Mouse (Mus musculus): ENCODE results near the gene Klk14. TPM values are rescaled to one million over a fixed set of nuclear protein-coding genes. Genes with fewer than 3 reads are reported as not detected.
A peak's percentile ranks its signal among the peaks of the same experiment; 100 is the strongest.

The Klk14 gene
- total and polyA plus RNA-seq, 2 experiments from 2014 or later, result not detected

- ATAC-seq, result no peak
- no peak overlapping the region for H3K27ac ChIP-seq
- no peaks in the 10 kb centered on the region for H3K4me1 ChIP-seq (ENCODE audit: insufficient read depth, low read length)
- 8% methylated on average over 9 of the region's 9 CpGs for WGBS
- no peaks in the 10 kb centered on the region for H3K9me3 ChIP-seq (ENCODE audit: low read length)
- no peak for TF ChIP-seq CTCF (IDR thresholded peaks at IDR 0.05; ENCODE audit: low read depth)
- no peak overlapping the region for H3K4me3 ChIP-seq (ENCODE audit: low read length)
- H3K36me3 ChIP-seq (ENCODE audit: insufficient read depth, low read length), result no peaks in the 10 kb centered on the region
- DNase-seq (ENCODE audit: low spot score), result no peak
- H3K27me3 ChIP-seq (ENCODE audit: insufficient read depth, low read length), result no peaks in the 10 kb centered on the region
- no peak overlapping the region for H3K4me2 ChIP-seq (ENCODE audit: low read depth, low read length)
- H3K9ac ChIP-seq (replicated peaks; ENCODE audit: low read length), result no peak overlapping the region
These were observed 22.7 kb downstream of the Klk14 start for GRCm38 (mm10) chr7:43712917-43713316.

GRCm38 (mm10) chr7:43713741-43714351 lies 23.6 kb downstream of the Klk14 start:
- no peak overlapping the region for H3K27ac ChIP-seq
- ATAC-seq, result peak; percentile 18; the same call in 1 of the 2 replicates
- H3K4me2 ChIP-seq (ENCODE audit: low read depth, low read length), result peak overlapping the region; percentile 19; the same call in 1 of the 2 replicates
- H3K4me3 ChIP-seq (ENCODE audit: low read length), result no peak overlapping the region
- no peaks in the 10 kb centered on the region for H3K9me3 ChIP-seq (ENCODE audit: low read length)
- TF ChIP-seq CTCF (IDR thresholded peaks at IDR 0.05; ENCODE audit: low read depth), result no peak
- H3K4me1 ChIP-seq (ENCODE audit: insufficient read depth, low read length), result no peaks in the 10 kb centered on the region
- H3K36me3 ChIP-seq (ENCODE audit: insufficient read depth, low read length), result no peaks in the 10 kb centered on the region
- no peak for DNase-seq (ENCODE audit: low spot score)
- WGBS, result 5% methylated on average over 19 of the region's 19 CpGs
- H3K27me3 ChIP-seq (ENCODE audit: insufficient read depth, low read length), result no peaks in the 10 kb centered on the region
- H3K9ac ChIP-seq (replicated peaks; ENCODE audit: low read length), result no peak overlapping the region

Other genes with a start within 250 kb of the Klk14 start
- not detected in 2 replicates for gene Cldnd2, start 249.6 kb upstream of the Klk14 start, total RNA-seq (2014; rRNA removed)
- not detected in 2 replicates for gene Cldnd2, start 249.6 kb upstream of the Klk14 start, polyA plus RNA-seq (2015; fragmentation: Nextera tagmentation; extraction: Ambion mirVana)
- gene Etfb, start 246.3 kb upstream of the Klk14 start, total RNA-seq (2014; rRNA removed), result 42.1 and 42.9 TPM in 2 replicates
- 148 and 149 TPM in 2 replicates for gene Etfb, start 246.3 kb upstream of the Klk14 start, polyA plus RNA-seq (2015; fragmentation: Nextera tagmentation; extraction: Ambion mirVana)
- gene Gm45233, start 246.3 kb upstream of the Klk14 start, total RNA-seq (2014; rRNA removed), result 2.6 TPM in 1 of 2 replicates, not detected in the other
- gene Gm45233, start 246.3 kb upstream of the Klk14 start, polyA plus RNA-seq (2015; fragmentation: Nextera tagmentation; extraction: Ambion mirVana), result 0.43 and 0.83 TPM in 2 replicates
- gene Vsig10l, start 227.3 kb upstream of the Klk14 start, total RNA-seq (2014; rRNA removed), result 15.8 and 20.1 TPM in 2 replicates
- gene Vsig10l, start 227.3 kb upstream of the Klk14 start, polyA plus RNA-seq (2015; fragmentation: Nextera tagmentation; extraction: Ambion mirVana), result 23.1 and 25.8 TPM in 2 replicates
- gene Iglon5, start 200.3 kb upstream of the Klk14 start, total RNA-seq (2014; rRNA removed), result 64.7 and 69.9 TPM in 2 replicates
- gene Iglon5, start 200.3 kb upstream of the Klk14 start, polyA plus RNA-seq (2015; fragmentation: Nextera tagmentation; extraction: Ambion mirVana), result 8.0 and 8.6 TPM in 2 replicates
- gene 4931406B18Rik, start 184.5 kb upstream of the Klk14 start, total RNA-seq (2014; rRNA removed), result 0.05 TPM in 1 of 2 replicates, not detected in the other
- gene 4931406B18Rik, start 184.5 kb upstream of the Klk14 start, polyA plus RNA-seq (2015; fragmentation: Nextera tagmentation; extraction: Ambion mirVana), result not detected in 2 replicates
- 1.4 and 2.0 TPM in 2 replicates for gene Cd33, start 146.0 kb upstream of the Klk14 start, total RNA-seq (2014; rRNA removed)
- 1.8 and 2.0 TPM in 2 replicates for gene Cd33, start 146.0 kb upstream of the Klk14 start, polyA plus RNA-seq (2015; fragmentation: Nextera tagmentation; extraction: Ambion mirVana)
- gene Zfp658, start 128.2 kb upstream of the Klk14 start, total RNA-seq (2014; rRNA removed), result 8.0 and 8.3 TPM in 2 replicates
- 2.5 and 3.3 TPM in 2 replicates for gene Zfp658, start 128.2 kb upstream of the Klk14 start, polyA plus RNA-seq (2015; fragmentation: Nextera tagmentation; extraction: Ambion mirVana)
- gene Zfp719, start 110.8 kb upstream of the Klk14 start, total RNA-seq (2014; rRNA removed), result 10.8 and 11.6 TPM in 2 replicates
- 4.7 and 5.3 TPM in 2 replicates for gene Zfp719, start 110.8 kb upstream of the Klk14 start, polyA plus RNA-seq (2015; fragmentation: Nextera tagmentation; extraction: Ambion mirVana)
- gene Zfp819, start 83.2 kb upstream of the Klk14 start, total RNA-seq (2014; rRNA removed), result 1.0 TPM in 1 of 2 replicates, not detected in the other
- gene Zfp819, start 83.2 kb upstream of the Klk14 start, polyA plus RNA-seq (2015; fragmentation: Nextera tagmentation; extraction: Ambion mirVana), result 0.40 and 0.62 TPM in 2 replicates
- not detected in 2 replicates for gene Ceacam18, start 55.7 kb upstream of the Klk14 start, total RNA-seq (2014; rRNA removed)
- gene Ceacam18, start 55.7 kb upstream of the Klk14 start, polyA plus RNA-seq (2015; fragmentation: Nextera tagmentation; extraction: Ambion mirVana), result 0.08 TPM in 1 of 2 replicates, not detected in the other
- not detected in 2 replicates for gene Siglece, start 30.3 kb upstream of the Klk14 start, total RNA-seq (2014; rRNA removed)
- gene Siglece, start 30.3 kb upstream of the Klk14 start, polyA plus RNA-seq (2015; fragmentation: Nextera tagmentation; extraction: Ambion mirVana), result 0.40 and 0.48 TPM in 2 replicates
- 32.4 and 36.4 TPM in 2 replicates for gene Ctu1, start 18.4 kb upstream of the Klk14 start, total RNA-seq (2014; rRNA removed)
- gene Ctu1, start 18.4 kb upstream of the Klk14 start, polyA plus RNA-seq (2015; fragmentation: Nextera tagmentation; extraction: Ambion mirVana), result 14.5 and 14.7 TPM in 2 replicates
- not detected in 2 replicates for gene Klk13, start 22.1 kb downstream of the Klk14 start, total RNA-seq (2014; rRNA removed)
- gene Klk13, start 22.1 kb downstream of the Klk14 start, polyA plus RNA-seq (2015; fragmentation: Nextera tagmentation; extraction: Ambion mirVana), result 0.10 and 0.32 TPM in 2 replicates
- gene Klk12, start 78.5 kb downstream of the Klk14 start, total RNA-seq (2014; rRNA removed), result not detected in 2 replicates
- not detected in 2 replicates for gene Klk12, start 78.5 kb downstream of the Klk14 start, polyA plus RNA-seq (2015; fragmentation: Nextera tagmentation; extraction: Ambion mirVana)
- not detected in 2 replicates for gene Klk11, start 84.2 kb downstream of the Klk14 start, total RNA-seq (2014; rRNA removed)
- gene Klk11, start 84.2 kb downstream of the Klk14 start, polyA plus RNA-seq (2015; fragmentation: Nextera tagmentation; extraction: Ambion mirVana), result not detected in 2 replicates
- 0.25 TPM in 1 of 2 replicates, not detected in the other for gene Klk10, start 90.6 kb downstream of the Klk14 start, total RNA-seq (2014; rRNA removed)
- 0.14 and 0.30 TPM in 2 replicates for gene Klk10, start 90.6 kb downstream of the Klk14 start, polyA plus RNA-seq (2015; fragmentation: Nextera tagmentation; extraction: Ambion mirVana)
- gene Klk9, start 101.5 kb downstream of the Klk14 start, total RNA-seq (2014; rRNA removed), result not detected in 2 replicates
- gene Klk9, start 101.5 kb downstream of the Klk14 start, polyA plus RNA-seq (2015; fragmentation: Nextera tagmentation; extraction: Ambion mirVana), result 0.20 TPM in 1 of 2 replicates, not detected in the other
- 9.5 and 11.3 TPM in 2 replicates for gene Klk8, start 107.2 kb downstream of the Klk14 start, total RNA-seq (2014; rRNA removed)
- gene Klk8, start 107.2 kb downstream of the Klk14 start, polyA plus RNA-seq (2015; fragmentation: Nextera tagmentation; extraction: Ambion mirVana), result 10.8 and 12.5 TPM in 2 replicates
- gene Klk7, start 120.9 kb downstream of the Klk14 start, total RNA-seq (2014; rRNA removed), result not detected in 2 replicates
- gene Klk7, start 120.9 kb downstream of the Klk14 start, polyA plus RNA-seq (2015; fragmentation: Nextera tagmentation; extraction: Ambion mirVana), result 0.09 and 0.19 TPM in 2 replicates
- not detected in 2 replicates for gene Klk6, start 134.1 kb downstream of the Klk14 start, total RNA-seq (2014; rRNA removed)
- not detected in 2 replicates for gene Klk6, start 134.1 kb downstream of the Klk14 start, polyA plus RNA-seq (2015; fragmentation: Nextera tagmentation; extraction: Ambion mirVana)
- gene Klk5, start 151.6 kb downstream of the Klk14 start, total RNA-seq (2014; rRNA removed), result not detected in 2 replicates
- gene Klk5, start 151.6 kb downstream of the Klk14 start, polyA plus RNA-seq (2015; fragmentation: Nextera tagmentation; extraction: Ambion mirVana), result not detected in 2 replicates
- 1.7 TPM in 2 replicates for gene Klk4, start 190.7 kb downstream of the Klk14 start, total RNA-seq (2014; rRNA removed)
- 2.7 and 3.1 TPM in 2 replicates for gene Klk4, start 190.7 kb downstream of the Klk14 start, polyA plus RNA-seq (2015; fragmentation: Nextera tagmentation; extraction: Ambion mirVana)
- not detected in 2 replicates for gene Klk15, start 243.3 kb downstream of the Klk14 start, total RNA-seq (2014; rRNA removed)
- gene Klk15, start 243.3 kb downstream of the Klk14 start, polyA plus RNA-seq (2015; fragmentation: Nextera tagmentation; extraction: Ambion mirVana), result not detected in 2 replicates